Mouse (Mus musculus) bone marrow macrophage, adult 2 months (primary cell): Measurements from ENCODE around the gene Mbd4.

ENCODE experiments used
- CTCF ChIP-seq: IDR thresholded peaks from 2 replicates; pipeline ENCODE4 v1.5.1; 2012; ENCODE audit warnings: low read depth, mild to moderate bottlenecking, low read length, moderate library complexity
- POLR2A ChIP-seq: IDR thresholded peaks from 2 replicates; pipeline ENCODE4 v1.6.1; 2012; ENCODE audit warnings: mild to moderate bottlenecking, low read depth, low read length, borderline replicate concordance

- TF ChIP-seq CTCF (no peak), POLR2A (no peak)
Observed at GRCm38 (mm10) chr6:115808196-115808487, 45.0 kb downstream of the Mbd4 start.
